Mouse (Mus musculus) mouse trophoblast stem cell (cell line): ENCODE data around the gene Armc6.

Experiments used
- in situ Hi-C, 2 experiments: fragments of 300-500 bp; cut with MseI, MboI; formaldehyde crosslinking; loops; 2 replicates in 1 of 2; 3 replicates in 1 of 2; pipeline ENCODE4 v1.15.1; 2025

Gene Armc6

DNA sequence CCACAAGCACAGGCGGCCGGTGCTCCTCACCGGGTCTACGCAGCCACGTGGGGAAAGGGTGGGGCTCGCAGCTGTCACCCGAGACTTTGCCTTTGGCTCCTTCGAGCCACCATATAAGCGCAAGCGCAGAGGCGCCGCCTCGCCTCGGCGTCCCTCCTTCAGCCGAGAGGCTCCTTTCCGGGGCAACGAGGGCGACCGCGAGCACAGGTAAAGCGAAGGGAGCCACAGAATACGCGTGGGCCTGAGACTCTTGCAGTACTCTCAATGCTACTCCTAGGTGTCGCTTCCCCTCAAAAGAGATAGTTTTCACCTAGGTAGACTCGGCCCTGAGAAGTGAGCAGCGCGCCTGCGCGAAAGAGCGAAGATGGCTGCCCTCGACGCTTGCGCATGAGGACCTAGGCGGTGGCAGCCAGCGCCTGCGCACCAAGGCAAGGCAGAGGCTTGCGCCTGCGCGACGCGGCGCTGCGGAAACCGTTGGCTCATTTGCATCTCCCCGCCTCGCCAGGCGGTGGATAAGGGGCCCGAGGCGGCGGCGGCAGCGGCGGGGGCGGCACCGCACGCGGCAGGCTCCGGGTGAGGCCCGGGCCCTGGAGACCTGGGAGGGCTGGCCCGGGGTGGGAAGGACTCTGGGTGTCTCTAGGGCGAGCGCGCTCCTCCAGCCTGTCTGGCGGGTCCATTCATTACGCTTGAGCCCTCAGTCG is at the start of gene Armc6, which contains the start of gene Sugp2:
TSS of gene Armc6 (minus strand) at position 387 of the 701 bp plus-strand sequence.
TSS of gene Sugp2 (plus strand) at position 147 of the 701 bp plus-strand sequence.
- in situ Hi-C loops = no loop called here

DNA sequence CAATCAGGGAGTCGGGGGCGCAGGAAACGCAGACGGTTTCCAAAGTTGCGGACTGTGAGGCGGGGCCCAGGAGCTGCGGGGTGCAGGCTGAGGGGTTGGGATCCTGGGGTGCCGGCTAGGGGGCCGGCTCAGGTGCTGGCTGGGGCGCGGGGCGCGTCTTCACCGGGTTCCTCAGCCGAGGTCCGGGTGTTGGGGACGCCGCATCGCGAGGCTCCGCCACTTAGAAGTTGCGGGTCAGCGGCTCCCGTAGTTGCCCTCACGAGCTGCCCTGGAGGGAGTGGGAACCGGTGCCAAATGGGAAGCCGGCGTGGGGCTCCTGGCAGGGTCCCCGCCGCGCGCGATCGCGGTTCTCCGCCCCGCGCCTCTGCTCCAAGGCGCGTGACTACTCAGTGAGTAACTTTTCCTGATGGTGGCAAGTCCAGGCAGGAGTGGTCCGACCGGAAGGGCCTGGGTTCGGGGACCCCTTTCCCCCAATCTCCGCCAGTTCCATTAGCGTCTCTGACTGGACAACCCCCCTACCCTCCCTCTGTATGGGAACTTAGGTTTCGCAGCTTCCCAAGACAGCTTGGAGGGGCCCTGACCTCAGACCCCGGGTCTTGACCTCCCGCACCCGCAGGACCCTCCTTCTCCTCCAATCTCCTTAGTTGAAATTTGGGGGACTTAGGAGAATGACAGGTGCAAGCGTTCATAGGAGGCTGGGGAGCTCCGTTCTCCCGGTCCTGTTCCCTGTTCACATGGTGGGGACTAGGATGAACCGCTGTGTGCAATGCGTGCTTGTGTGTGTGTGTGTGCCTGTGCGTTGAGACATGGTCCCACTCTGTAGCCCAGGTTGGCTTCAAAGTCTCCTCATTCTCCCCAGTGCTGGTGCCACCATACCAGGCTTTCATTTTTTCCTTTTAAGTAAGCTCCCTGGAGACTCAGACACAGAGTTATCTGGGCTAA is 49.1 kb upstream of the Armc6 start:
- in situ Hi-C loops = no loop called here

DNA sequence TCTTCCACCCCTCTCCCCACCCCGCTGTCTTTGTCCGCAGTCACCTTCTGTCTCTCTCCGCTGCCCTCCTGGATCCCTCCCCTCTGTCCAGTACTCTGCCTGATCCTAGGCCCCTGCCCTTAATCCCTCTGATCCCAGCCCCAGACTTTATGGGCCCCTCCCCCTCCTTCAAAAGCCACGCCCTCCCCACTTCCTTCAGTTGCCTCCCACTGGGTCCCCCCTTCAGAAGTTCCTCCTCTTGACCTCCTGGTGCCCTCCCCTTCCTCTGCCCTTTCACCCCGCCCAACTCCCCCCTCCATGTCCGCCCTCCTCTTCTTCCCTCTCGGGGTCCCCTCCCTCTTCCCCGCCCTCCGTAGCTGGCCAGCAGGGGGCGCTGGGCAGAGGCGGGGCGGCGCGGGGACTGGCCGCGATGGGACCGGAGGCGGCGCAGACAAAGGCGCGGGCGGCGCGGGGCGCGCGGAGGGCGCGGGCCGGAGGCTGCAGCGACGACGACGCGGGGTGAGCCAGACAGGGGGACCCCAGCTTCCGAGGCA is 48.4 kb upstream of the Armc6 start, which contains the start of gene Homer3:
TSS of gene Homer3 (plus strand) at position 225 of the 533 bp plus-strand sequence.
- in situ Hi-C loops = no loop called here

DNA sequence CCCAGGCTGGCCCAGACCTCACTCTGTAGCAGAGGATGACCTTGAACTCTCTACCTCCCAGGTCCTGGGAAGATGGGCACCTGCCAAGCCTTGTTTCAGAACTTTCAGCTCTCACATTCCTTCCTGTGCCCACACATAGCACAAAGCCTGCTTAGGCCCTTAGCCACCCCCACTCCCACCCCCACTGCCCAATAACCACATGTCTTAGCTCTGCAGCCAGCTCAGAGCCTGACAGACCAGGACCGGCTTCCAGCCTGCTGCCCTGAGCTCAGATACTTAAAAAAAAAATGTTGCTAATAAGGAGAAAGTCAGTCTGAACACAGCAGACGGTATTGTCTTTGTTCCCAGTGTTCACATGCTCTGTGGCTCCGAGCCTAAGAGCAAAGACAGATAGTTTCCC is 46.7 kb upstream of the Armc6 start:
- in situ Hi-C loops = no loop called here

DNA sequence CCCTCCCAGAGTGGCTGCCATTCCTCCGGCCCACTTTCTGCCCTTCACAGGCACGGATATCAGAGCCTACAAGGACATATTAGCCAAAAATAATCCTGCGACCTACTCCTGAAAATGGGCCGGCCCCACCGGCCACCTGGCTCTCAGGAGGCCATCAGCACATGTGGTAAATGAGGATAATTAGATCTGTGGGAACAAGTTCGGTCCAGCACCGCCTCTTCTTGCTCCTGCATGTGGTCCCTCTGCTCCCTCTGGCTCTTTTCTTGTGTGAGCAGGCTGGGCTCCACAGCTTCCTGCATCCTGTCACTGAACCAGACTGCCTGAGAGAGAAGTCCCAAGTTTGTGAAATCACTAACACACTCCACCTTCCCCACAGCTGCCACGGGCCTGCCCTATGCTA is 45.0 kb upstream of the Armc6 start:
- in situ Hi-C loops = no loop called here

DNA sequence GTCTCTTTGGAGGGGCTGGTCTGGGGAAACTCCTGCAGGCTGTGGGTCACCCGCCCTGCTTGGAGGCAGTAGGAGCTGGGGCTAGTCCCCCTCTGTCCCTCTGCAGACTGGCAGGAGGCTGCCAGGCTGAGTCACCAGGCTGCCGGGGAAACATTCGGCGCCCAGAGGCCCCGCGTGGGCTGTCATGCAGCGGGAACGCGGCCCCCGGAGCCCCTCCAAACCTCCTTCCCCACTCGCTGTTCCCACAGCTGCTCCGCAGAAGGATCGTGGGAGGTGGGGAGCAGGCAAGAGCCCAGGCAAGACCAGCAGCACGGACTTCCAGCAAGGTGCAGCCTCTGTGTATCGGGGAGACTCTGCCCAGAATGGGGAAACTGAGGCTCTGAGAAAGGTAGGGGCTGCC is 43.9 kb upstream of the Armc6 start:
- in situ Hi-C loops = no loop called here

DNA sequence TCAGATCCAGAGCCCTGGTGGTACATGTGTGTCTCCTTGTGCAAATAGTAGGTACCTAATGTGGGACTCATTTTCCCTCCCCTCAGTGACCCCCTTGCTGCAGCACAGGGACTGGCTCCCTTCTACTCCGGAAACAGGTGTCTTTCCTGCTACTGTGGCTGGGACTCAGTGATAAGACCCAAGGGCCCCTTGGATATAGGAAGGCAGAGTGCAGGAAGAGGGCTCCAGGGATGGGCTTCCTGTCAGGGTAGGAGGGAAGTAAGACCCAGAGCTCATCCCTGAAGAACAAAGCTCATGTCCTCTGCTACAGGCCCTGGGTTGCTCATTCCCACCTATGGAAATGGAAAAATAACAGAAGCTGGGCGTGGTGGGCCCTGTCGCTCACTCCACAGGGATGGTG is 42.2 kb upstream of the Armc6 start:
- in situ Hi-C loops = no loop called here

DNA sequence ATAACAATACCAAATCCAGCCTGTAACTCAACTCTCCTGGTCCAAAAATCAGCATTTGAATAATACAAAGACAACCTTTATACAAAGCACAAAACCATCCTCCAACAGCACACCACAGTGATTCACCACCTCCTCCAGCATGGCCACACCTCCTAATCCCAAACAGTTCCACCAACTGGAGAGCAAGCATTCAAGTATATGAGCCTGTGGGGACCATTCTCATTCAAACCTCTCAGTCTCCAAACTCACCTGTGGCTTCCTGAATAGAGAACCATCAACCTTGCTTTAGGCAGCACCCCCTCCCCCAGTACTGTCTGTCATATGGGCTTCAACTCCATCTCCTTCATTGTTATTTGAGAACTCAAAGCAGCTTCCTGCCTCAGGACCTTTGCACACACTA is 40.1 kb upstream of the Armc6 start:
- in situ Hi-C loops = no loop called here

DNA sequence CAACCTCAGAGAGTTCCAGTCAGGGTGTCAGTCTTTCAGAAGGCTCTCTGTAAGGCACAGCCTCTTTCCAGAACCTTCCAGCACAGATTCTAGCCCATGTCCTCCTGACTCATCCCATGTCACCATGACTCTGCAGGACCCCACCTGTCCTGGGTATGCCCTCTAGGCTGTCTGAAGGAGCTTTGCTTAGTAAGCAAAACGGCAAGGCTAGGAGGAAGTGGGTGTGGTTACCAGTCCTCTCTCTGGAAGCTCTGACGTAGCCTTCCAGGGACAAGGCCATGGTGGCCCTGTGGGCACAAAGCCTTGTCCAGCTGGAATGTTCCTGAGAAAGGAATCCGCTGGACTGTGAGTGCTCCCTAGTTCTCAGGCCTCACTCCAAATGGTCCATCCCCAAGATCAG is 38.7 kb upstream of the Armc6 start:
- in situ Hi-C loops = no loop called here

DNA sequence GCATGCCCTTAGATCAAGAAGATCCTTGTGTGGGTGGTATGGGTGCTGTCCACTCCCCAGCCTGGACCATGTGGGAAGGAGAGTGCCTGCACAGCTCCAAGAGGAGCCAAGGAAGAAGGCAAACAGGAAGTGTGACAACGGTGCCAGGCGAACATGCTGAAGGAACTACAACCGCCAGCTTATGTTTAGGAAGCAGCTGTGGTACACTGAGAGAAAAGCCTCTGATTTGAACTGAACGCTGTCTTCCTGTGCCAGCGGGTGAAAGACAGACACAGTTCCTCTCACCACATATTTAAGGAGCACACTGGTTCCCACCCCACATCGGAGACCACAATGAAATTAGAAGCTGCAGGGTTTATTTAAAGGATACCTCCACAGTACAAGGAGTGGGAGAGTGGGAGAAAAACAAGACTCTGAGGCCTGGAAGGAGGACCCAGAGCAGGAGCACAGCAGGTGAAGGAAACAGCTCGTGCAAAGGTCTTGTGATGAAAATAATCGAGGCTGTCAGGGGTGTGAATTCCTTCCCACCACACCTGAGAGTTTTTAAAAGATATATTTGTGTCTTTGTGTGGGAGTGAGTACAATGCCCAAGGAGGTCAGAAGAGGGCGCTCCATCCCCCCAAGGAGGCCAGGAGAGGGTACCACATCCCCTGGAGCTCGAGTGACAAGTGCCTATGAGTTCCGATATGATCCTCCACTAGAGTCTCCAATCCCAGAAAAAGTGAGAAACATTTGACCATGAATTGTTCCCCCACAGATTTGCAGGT is 34.7 kb upstream of the Armc6 start:
- in situ Hi-C loops = no loop called here

DNA sequence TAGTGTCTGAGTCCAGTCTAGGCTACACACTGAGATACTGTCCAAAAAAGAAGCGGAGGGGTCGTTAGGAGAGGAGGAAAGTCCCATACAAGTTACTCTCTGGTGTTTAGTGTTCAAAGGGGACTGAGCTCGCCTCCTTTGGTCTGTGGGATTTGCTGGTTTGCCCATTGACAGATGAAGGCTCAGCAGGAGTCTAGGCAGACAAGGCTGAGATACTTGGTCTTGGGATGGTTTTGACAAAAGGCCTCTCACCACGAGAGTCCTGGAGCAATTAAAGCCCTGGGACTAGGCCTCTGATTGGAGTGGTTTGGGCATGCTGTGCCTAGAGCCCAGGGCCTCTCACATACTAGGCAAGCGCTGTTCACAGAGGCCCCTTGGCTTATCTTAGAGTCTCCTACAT is 34.0 kb upstream of the Armc6 start:
- in situ Hi-C loops = no loop called here

DNA sequence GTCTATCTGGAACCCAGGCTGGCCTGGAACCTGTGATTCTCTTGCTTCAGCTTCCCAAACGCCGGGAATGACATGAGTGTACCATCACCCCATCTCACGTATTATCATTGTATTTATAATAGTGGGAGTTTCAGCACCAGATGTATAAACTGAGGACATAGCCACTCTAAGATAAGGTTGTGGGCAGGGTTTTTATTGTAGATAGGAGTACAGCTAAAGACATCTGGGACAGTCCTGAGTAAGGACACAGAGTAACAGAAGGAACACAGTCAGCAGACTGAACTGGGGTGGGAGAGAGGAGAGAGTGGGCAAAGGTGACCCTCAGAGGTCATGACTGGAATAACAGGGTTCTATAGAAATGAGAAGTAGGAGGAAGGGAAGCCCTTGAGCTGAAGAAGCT is 33.4 kb upstream of the Armc6 start:
- in situ Hi-C loops = no loop called here

DNA sequence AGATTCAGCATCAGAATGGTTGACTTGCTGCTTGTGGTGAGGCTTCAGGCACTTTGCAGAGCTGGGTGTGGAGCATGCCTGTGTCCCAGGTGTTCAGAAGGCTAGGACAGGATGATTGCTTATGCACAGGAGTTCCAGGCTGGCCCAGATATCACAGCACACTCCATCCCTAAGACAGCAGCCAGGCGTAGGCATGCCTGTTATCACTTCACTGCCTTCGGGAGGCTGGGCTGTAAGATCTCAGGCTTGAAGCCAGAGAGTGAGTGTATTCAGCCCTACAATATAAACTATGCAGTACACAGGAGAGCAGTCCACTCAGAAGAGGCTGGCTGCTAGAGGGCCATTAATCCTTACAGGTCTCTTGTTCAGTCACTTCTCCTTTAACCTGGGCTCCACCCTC is 24.8 kb upstream of the Armc6 start:
- in situ Hi-C loops = no loop called here

DNA sequence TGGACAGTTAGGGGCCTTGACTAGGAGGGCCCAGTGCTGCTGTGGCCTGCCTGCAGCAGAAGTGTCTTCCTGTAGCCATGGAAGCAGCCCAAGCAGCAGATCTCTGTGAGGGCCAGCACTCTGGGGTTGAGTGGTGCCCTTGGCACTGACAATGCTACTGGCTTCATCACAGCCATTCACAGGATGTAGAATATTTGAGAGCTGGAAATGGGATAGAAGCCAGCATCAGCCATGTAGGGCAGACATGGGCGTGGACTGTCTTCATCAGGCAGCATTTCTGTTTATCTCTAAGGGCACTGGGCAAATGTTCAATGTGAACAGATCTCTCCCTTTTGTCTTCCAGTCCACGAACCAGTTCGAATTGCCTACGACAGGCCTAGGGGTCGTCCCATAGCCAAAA is 24.3 kb upstream of the Armc6 start:
- in situ Hi-C loops = no loop called here

DNA sequence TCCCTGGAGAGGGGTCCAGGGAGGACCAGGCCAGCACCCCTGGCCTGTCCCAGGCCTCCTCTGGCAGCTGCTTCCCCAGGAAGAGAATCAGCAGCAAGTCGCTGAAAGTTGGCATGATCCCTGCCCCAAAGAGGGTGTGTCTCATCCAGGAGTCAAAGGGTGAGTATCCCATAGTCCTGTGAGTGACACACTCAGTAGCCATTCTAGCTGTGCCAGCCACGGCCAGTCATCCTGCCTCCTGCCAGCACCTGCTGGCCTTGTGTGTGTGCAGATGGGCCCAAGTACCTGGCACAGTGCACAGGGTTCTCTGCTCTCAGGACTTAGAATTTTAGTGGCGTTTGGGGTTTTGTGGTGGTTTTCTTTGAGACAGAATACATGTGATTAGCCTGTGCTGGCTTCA is 23.2 kb upstream of the Armc6 start:
- in situ Hi-C loops = no loop called here

DNA sequence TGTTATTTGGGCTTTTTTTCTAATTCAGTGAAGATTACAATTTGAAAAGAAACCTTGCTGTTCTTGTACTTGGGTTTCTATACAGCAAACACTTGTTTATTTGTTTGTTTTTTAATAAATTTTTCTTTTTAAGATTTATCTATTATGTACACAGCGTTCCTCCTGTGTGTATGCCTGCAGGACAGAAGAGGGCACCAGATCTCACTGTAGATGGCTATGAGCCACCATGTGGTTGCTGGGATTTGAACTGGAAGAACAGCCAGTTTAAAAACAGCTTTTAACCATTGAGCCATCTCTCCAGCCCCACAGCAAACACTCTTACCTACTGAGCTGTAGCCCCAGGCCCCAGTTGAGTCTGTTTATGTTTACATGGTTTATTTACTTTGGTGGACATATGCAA is 20.4 kb upstream of the Armc6 start:
- in situ Hi-C loops = no loop called here

DNA sequence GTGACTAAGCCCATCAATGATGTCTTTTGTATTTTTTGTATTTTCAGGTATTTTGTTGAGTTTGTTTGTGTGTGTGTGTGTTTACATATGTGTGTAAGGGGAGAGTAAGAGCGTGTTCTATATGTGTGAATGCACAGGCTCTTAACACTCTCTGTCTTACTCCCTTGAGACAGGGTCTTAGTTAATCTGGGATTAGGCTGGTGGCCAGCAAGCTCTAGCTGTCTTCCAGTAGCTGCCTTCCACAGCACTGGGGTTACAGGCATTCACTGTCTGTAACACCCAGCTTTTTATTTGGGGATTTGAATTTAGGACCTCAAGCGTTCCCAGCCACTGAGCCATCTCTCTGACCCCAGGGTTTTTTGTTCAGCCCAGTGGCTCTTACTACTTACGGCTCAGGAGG is 13.6 kb upstream of the Armc6 start:
- in situ Hi-C loops = no loop called here

DNA sequence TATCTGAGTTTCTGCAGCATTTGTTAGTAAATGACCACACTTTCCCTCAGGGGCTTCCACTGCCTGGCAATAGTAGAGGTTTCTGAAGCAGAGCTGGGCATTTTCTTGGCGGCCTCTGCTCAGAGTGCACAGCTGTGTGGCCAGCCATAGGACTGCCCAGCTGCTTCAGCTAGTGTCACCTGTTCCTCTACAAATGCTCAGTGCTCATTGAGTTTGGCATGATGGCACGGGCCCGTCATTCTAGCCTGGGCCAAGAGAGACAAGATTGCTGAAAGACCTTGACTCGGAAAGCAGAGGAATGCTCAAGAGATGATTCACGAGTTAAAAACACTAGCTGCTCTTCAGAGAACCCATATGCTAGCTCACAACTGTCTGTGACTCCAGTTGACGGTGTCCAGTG is 12.4 kb upstream of the Armc6 start:
- in situ Hi-C loops = no loop called here

DNA sequence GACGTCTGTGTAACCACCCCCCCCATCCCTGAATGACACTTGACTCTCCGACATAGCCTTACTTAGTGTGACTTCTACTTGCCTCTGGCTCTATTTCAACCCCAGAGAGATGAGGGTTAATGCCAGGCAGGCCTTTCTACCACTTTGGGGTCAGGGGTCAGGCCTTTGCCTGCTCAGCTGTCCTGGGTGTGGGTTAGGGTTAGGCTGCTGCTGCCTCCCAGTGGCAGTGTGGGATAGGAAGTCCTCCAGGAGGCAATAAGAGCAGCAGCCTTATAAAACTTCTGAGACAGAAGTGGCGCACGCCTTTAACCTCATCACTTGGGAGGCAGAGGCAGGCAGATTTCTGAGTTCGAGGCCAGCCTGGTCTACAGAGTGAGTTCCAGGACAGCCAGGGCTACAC is 6.4 kb upstream of the Armc6 start:
- in situ Hi-C loops = no loop called here

DNA sequence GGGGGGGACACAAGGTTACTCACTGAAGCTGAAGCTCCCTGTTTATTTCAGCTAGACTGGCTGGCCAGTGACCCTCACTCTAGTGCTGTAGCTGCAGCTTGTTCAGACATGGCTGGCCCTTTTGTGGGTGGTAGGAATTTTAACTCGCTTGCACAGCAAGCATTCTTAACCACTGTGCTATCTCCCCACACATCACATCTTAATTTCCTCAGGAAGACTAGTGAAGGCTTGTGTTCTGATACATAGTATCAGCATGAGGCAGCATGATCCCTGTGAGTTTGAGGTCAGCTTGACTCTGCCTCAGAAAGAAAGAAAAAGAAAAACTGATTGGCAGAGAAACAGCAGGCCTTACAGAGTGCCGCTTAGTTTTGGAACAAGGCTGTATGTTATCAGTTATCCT is 3.6 kb upstream of the Armc6 start:
- in situ Hi-C loops = no loop called here

DNA sequence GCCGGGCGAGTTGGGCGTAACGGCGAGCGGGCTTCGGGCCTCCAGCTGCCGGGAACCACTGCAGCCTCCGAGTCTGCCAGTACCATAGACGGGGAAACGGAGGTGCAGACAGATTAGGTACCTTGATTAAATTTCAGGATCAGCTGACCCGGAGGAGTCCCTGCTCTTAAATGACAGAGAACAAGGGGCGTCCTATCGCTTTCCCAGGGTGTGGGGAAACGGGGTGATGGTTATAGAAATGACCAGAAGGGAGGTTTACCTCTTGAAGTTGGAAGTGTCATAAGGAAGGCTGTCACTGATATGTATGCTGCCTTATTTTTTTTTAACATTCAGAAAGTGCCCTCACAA is 489 bp upstream of the Armc6 start:
- in situ Hi-C loops = no loop called here

DNA sequence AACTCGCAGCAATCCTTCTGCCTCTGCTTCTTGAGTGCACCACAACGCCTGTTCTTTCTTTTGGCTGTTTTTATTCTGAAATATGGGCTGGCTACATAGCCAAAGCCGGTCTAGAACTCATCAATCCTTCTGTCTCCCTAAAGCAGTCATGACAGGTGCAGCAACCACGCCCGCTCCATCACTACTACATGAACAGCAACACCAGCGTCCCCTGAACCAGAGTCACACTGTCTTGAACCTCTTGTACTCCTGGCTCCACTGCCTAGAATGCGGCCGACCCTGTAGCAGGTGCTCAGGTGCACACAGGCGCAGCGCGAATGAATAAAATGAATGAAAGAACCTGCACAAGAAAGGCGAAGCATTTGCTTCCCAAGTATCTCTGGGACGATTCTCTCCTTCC is 660 bp downstream of the Armc6 start:
- in situ Hi-C loops = no loop called here
